Mouse (Mus musculus) lung, embryonic 15.5 days (tissue): Measurements from ENCODE around the gene Cep350. TPM values are rescaled to one million over a fixed set of nuclear protein-coding genes. Genes with fewer than 3 reads are reported as not detected.
"Not testable (repeated sequence)": the region's sequence is repeated elsewhere in the genome, so short reads cannot be mapped to it uniquely, and the experiment has no call there.

Experiments used
- ATAC-seq: fragments of 200-750 bp; cut with Nextera tagmentation; 2 replicates; pipeline ENCODE4 v1.8.0; 2017; ENCODE audit warnings: moderate number of reproducible peaks, borderline replicate concordance; ENCODE audit not compliant: low FRiP score, low TSS enrichment; ENCODE audit errors: extremely low read depth
- H3K27ac ChIP-seq: fragments of 300-500 bp; sonication (generic); 2 replicates; pipeline ENCODE4 v1.5.1; 2015; ENCODE audit warnings: moderate library complexity, mild to moderate bottlenecking, inconsistent platforms
- H3K27me3 ChIP-seq: fragments of 300-500 bp; sonication (generic); 2 replicates; pipeline ENCODE4 v1.6.1; 2015; ENCODE audit warnings: inconsistent platforms
- H3K36me3 ChIP-seq: fragments of 300-500 bp; sonication (generic); 2 replicates; pipeline ENCODE4 v1.6.1; 2015; ENCODE audit warnings: inconsistent platforms
- H3K4me1 ChIP-seq: fragments of 300-500 bp; sonication (generic); 2 replicates; pipeline ENCODE4 v1.6.1; 2015; ENCODE audit warnings: inconsistent platforms
- H3K4me2 ChIP-seq: fragments of 300-500 bp; sonication (generic); 2 replicates; pipeline ENCODE4 v1.6.1; 2015; ENCODE audit warnings: inconsistent platforms, mild to moderate bottlenecking, moderate library complexity
- H3K4me3 ChIP-seq: fragments of 300-500 bp; sonication (generic); 2 replicates; pipeline ENCODE4 v1.5.1; 2015; ENCODE audit warnings: mild to moderate bottlenecking, inconsistent platforms
- H3K9ac ChIP-seq: fragments of 300-500 bp; sonication (generic); 2 replicates; pipeline ENCODE4 v1.6.1; 2015; ENCODE audit warnings: inconsistent platforms
- H3K9me3 ChIP-seq: fragments of 300-500 bp; sonication (generic); 2 replicates; pipeline ENCODE4 v1.6.1; 2016; ENCODE audit warnings: inconsistent platforms
- WGBS: fragments of 180-500 bp; shearing (Covaris S2); methylation state at CpG from one replicate; pipeline ENCODE4 v1.1.7; 2015; 5-methylcytosine and 5-hydroxymethylcytosine counted together
- polyA plus RNA-seq: library from polyadenylated mRNA; unstranded; fragments of >200 nt; fragmentation: Nextera tagmentation; extraction: Ambion mirVana; gene quantifications from 2 replicates; pipeline ENCODE4 v1.2.1, GENCODE M21; 2015

The Cep350 gene
- polyA plus RNA-seq, 1 experiment from 2014 or later, result 10.6 TPM

- H3K36me3 ChIP-seq, result no peaks in the 10 kb centered on the region
- no peaks in the 10 kb centered on the region for H3K27me3 ChIP-seq
- no peak overlapping the region for H3K4me2 ChIP-seq
- H3K4me3 ChIP-seq, result no peak overlapping the region
- no peaks in the 10 kb centered on the region for H3K9me3 ChIP-seq
- H3K27ac ChIP-seq, result no peak overlapping the region
- no peak for ATAC-seq
- H3K4me1 ChIP-seq, result peaks cover 10% of the 10 kb centered on the region
- H3K9ac ChIP-seq, result no peak overlapping the region
- 35% methylated on average over 2 of the region's 2 CpGs for WGBS
Observed at GRCm38 (mm10) chr1:155974931-155975330, 1.9 kb upstream of the Cep350 start.

GRCm38 (mm10) chr1:155973719-155974379 is 794 bp upstream of the Cep350 start:
- 8% methylated on average over 19 of the region's 19 CpGs for WGBS
- H3K4me1 ChIP-seq, result peaks cover 10% of the 10 kb centered on the region
- peak overlapping the region; percentile 62 for H3K9ac ChIP-seq

GRCm38 (mm10) chr1:155972146-155973067 is 648 bp downstream of the Cep350 start:
- 2% methylated on average over 46 of the region's 51 CpGs for WGBS
- peak overlapping the region; percentile 70 for H3K4me2 ChIP-seq
- peak; percentile 69 for ATAC-seq
- H3K4me3 ChIP-seq, result peak overlapping the region; percentile 94
- H3K4me1 ChIP-seq, result peaks cover 10% of the 10 kb centered on the region
- peak overlapping the region; percentile 99 for H3K9ac ChIP-seq
- no peaks in the 10 kb centered on the region for H3K36me3 ChIP-seq
- H3K27me3 ChIP-seq, result no peaks in the 10 kb centered on the region
- H3K27ac ChIP-seq, result peak overlapping the region; percentile 95
- H3K9me3 ChIP-seq, result no peaks in the 10 kb centered on the region

More at GRCm38 (mm10) chr1:155973719-155974379, 794 bp upstream of the Cep350 start:
- Histone ChIP-seq H3K4me3 (peak overlapping the region; percentile 94), H3K9me3 (no peaks in the 10 kb centered on the region), H3K36me3 (no peaks in the 10 kb centered on the region), H3K4me2 (peak overlapping the region; percentile 77), H3K27ac (peak overlapping the region; percentile 92), H3K27me3 (no peaks in the 10 kb centered on the region)
- no peak for ATAC-seq

GRCm38 (mm10) chr1:155949170-155949569 is 23.9 kb downstream of the Cep350 start:
- Histone ChIP-seq H3K9ac (no peak overlapping the region), H3K4me1 (no peaks in the 10 kb centered on the region), H3K4me2 (no peak overlapping the region), H3K4me3 (no peak overlapping the region), H3K27ac (no peak overlapping the region), H3K36me3 (peaks cover 60% of the 10 kb centered on the region), H3K9me3 (no peaks in the 10 kb centered on the region), H3K27me3 (no peaks in the 10 kb centered on the region)
- 92% methylated on average over 2 of the region's 2 CpGs for WGBS
- no peak for ATAC-seq

- no peaks in the 10 kb centered on the region for H3K27me3 ChIP-seq
- no peak overlapping the region for H3K27ac ChIP-seq
- no peak overlapping the region for H3K9ac ChIP-seq
- no peaks in the 10 kb centered on the region for H3K9me3 ChIP-seq
- WGBS, result 90% methylated on average over 2 of the region's 2 CpGs
- H3K4me2 ChIP-seq, result no peak overlapping the region
- no peaks in the 10 kb centered on the region for H3K4me1 ChIP-seq
- ATAC-seq, result no peak
- H3K36me3 ChIP-seq, result peaks cover 49% of the 10 kb centered on the region
- H3K4me3 ChIP-seq, result no peak overlapping the region
Observed at GRCm38 (mm10) chr1:155944361-155944760, 28.7 kb downstream of the Cep350 start.

GRCm38 (mm10) chr1:155937416-155937815 is 35.6 kb downstream of the Cep350 start:
- Histone ChIP-seq H3K27ac (no peak overlapping the region), H3K27me3 (no peaks in the 10 kb centered on the region), H3K36me3 (peaks cover 61% of the 10 kb centered on the region), H3K4me1 (no peaks in the 10 kb centered on the region), H3K9ac (no peak overlapping the region), H3K4me2 (no peak overlapping the region), H3K4me3 (no peak overlapping the region), H3K9me3 (no peaks in the 10 kb centered on the region)
- no peak for ATAC-seq
- 97% methylated on average over 2 of the region's 2 CpGs for WGBS

GRCm38 (mm10) chr1:155934702-155935101 is 38.4 kb downstream of the Cep350 start:
- H3K4me2 ChIP-seq, result no peak overlapping the region
- H3K27ac ChIP-seq, result no peak overlapping the region
- H3K4me3 ChIP-seq, result no peak overlapping the region
- no peaks in the 10 kb centered on the region for H3K4me1 ChIP-seq
- H3K9me3 ChIP-seq, result no peaks in the 10 kb centered on the region
- WGBS, result 78% methylated on average over 2 of the region's 2 CpGs
- H3K27me3 ChIP-seq, result no peaks in the 10 kb centered on the region
- H3K9ac ChIP-seq, result no peak overlapping the region
- H3K36me3 ChIP-seq, result peaks cover 67% of the 10 kb centered on the region
- no peak for ATAC-seq

- H3K27me3 ChIP-seq, result no peaks in the 10 kb centered on the region
- ATAC-seq, result no peak
- H3K4me2 ChIP-seq, result no peak overlapping the region
- 76% methylated on average over 3 of the region's 3 CpGs for WGBS
- H3K36me3 ChIP-seq, result peaks cover 76% of the 10 kb centered on the region
- no peak overlapping the region for H3K4me3 ChIP-seq
- H3K9ac ChIP-seq, result no peak overlapping the region
- no peaks in the 10 kb centered on the region for H3K4me1 ChIP-seq
- no peaks in the 10 kb centered on the region for H3K9me3 ChIP-seq
- no peak overlapping the region for H3K27ac ChIP-seq
Observed at GRCm38 (mm10) chr1:155903561-155903960, 69.5 kb downstream of the Cep350 start.

GRCm38 (mm10) chr1:155901348-155901747 is 71.7 kb downstream of the Cep350 start:
- H3K36me3 ChIP-seq, result peaks cover 71% of the 10 kb centered on the region
- WGBS, result 89% methylated on average over 8 of the region's 8 CpGs
- no peak overlapping the region for H3K4me3 ChIP-seq
- no peak overlapping the region for H3K4me2 ChIP-seq
- H3K4me1 ChIP-seq, result no peaks in the 10 kb centered on the region
- no peaks in the 10 kb centered on the region for H3K27me3 ChIP-seq
- no peaks in the 10 kb centered on the region for H3K9me3 ChIP-seq
- H3K9ac ChIP-seq, result no peak overlapping the region
- ATAC-seq, result no peak
- no peak overlapping the region for H3K27ac ChIP-seq

- no peak overlapping the region for H3K27ac ChIP-seq
- H3K4me1 ChIP-seq, result no peaks in the 10 kb centered on the region
- H3K4me2 ChIP-seq, result no peak overlapping the region
- H3K9me3 ChIP-seq, result no peaks in the 10 kb centered on the region
- ATAC-seq, result no peak
- no peak overlapping the region for H3K9ac ChIP-seq
- no peak overlapping the region for H3K4me3 ChIP-seq
- H3K36me3 ChIP-seq, result peaks cover 66% of the 10 kb centered on the region
- WGBS, result 92% methylated on average over 10 of the region's 10 CpGs
- no peaks in the 10 kb centered on the region for H3K27me3 ChIP-seq
Observed at GRCm38 (mm10) chr1:155894382-155894781, 78.7 kb downstream of the Cep350 start.

- no peak overlapping the region for H3K4me3 ChIP-seq
- WGBS, result 63% methylated on average over 2 of the region's 2 CpGs
- no peaks in the 10 kb centered on the region for H3K9me3 ChIP-seq
- H3K9ac ChIP-seq, result no peak overlapping the region
- no peak for ATAC-seq
- H3K4me2 ChIP-seq, result no peak overlapping the region
- no peak overlapping the region for H3K27ac ChIP-seq
- no peaks in the 10 kb centered on the region for H3K4me1 ChIP-seq
- peaks cover 46% of the 10 kb centered on the region for H3K36me3 ChIP-seq
- H3K27me3 ChIP-seq, result no peaks in the 10 kb centered on the region
Observed at GRCm38 (mm10) chr1:155886846-155887245, 86.2 kb downstream of the Cep350 start.

GRCm38 (mm10) chr1:155882646-155883231 is 90.3 kb downstream of the Cep350 start:
- 69% methylated on average over 3 of the region's 3 CpGs for WGBS
- peaks cover 40% of the 10 kb centered on the region for H3K36me3 ChIP-seq
- H3K9me3 ChIP-seq, ATAC-seq, H3K9ac ChIP-seq, H3K4me1 ChIP-seq, H3K4me2 ChIP-seq, H3K27ac ChIP-seq, H3K27me3 ChIP-seq, H3K4me3 ChIP-seq: not testable (repeated sequence)
